Mouse (Mus musculus): ENCODE measurements around the gene Vmn1r8. TPM values are rescaled to one million over a fixed set of nuclear protein-coding genes. Genes with fewer than 3 reads are reported as not detected.
"Not testable (repeated sequence)": the region's sequence is repeated elsewhere in the genome, so short reads cannot be mapped to it uniquely, and the experiment has no call there.

The Vmn1r8 gene
- not detected in 2 replicates for polyA plus RNA-seq (2015; fragmentation: Nextera tagmentation; extraction: Ambion mirVana)

GRCm38 (mm10) chr6:57031984-57032383 lies at the start of gene Vmn1r8:
Gene Vmn1r8, plus strand, starts transcription at chr6:57032284.
- no peaks in the 10 kb centered on the region for H3K27me3 ChIP-seq (replicated peaks; ENCODE audit: control insufficient read depth, insufficient read depth, low read length)
- H3K36me3 ChIP-seq (ENCODE audit: control insufficient read depth, insufficient read depth, low read length), result no peaks in the 10 kb centered on the region
- no peak within 1 kb of the TSS for H3K4me3 ChIP-seq (ENCODE audit: low read length)
- no peak for ATAC-seq
- no peak within 1 kb of the TSS for H3K9ac ChIP-seq (ENCODE audit: low read depth, low read length)
- H3K4me2 ChIP-seq (ENCODE audit: low read length), result no peak within 1 kb of the TSS
- H3K9me3 ChIP-seq (ENCODE audit: control insufficient read depth, low read length), result no peaks in the 10 kb centered on the region
- H3K4me1 ChIP-seq (ENCODE audit: control insufficient read depth, insufficient read depth, low read depth, low read length), result no peaks in the 10 kb centered on the region
- H3K27ac ChIP-seq (ENCODE audit: low read depth, low read length), result no peak within 1 kb of the TSS

- no peaks in the 10 kb centered on the region for H3K27me3 ChIP-seq (replicated peaks; ENCODE audit: control insufficient read depth, insufficient read depth, low read length)
- no peaks in the 10 kb centered on the region for H3K9me3 ChIP-seq (ENCODE audit: control insufficient read depth, low read length)
- ATAC-seq, result no peak
- H3K4me1 ChIP-seq (ENCODE audit: control insufficient read depth, insufficient read depth, low read depth, low read length), result no peaks in the 10 kb centered on the region
- no peak within 1 kb of the TSS for H3K4me3 ChIP-seq (ENCODE audit: low read length)
- no peak within 1 kb of the TSS for H3K27ac ChIP-seq (ENCODE audit: low read depth, low read length)
- no peaks in the 10 kb centered on the region for H3K36me3 ChIP-seq (ENCODE audit: control insufficient read depth, insufficient read depth, low read length)
- H3K9ac ChIP-seq (ENCODE audit: low read depth, low read length), result no peak within 1 kb of the TSS
- no peak within 1 kb of the TSS for H3K4me2 ChIP-seq (ENCODE audit: low read length)
- 87% methylated on average over 2 of the region's 2 CpGs for WGBS
Observed at GRCm38 (mm10) chr6:56996943-56997342, 35.1 kb upstream of the Vmn1r8 start, which contains the start of gene Vmn1r6. Gene Vmn1r6, plus strand, starts transcription at chr6:56997243.

- H3K9ac ChIP-seq (ENCODE audit: low read depth, low read length); H3K4me3 ChIP-seq (ENCODE audit: low read length); H3K4me2 ChIP-seq (ENCODE audit: low read length); H3K4me1 ChIP-seq (ENCODE audit: control insufficient read depth, insufficient read depth, low read depth, low read length); H3K27ac ChIP-seq (ENCODE audit: low read depth, low read length); ATAC-seq; H3K9me3 ChIP-seq (ENCODE audit: control insufficient read depth, low read length); H3K36me3 ChIP-seq (ENCODE audit: control insufficient read depth, insufficient read depth, low read length); H3K27me3 ChIP-seq (replicated peaks; ENCODE audit: control insufficient read depth, insufficient read depth, low read length): not testable (repeated sequence)
- 93% methylated on average over 2 of the region's 2 CpGs for WGBS
Observed at GRCm38 (mm10) chr6:57025224-57025623, 6.9 kb upstream of the Vmn1r8 start, which contains the start of gene Vmn1r7. Gene Vmn1r7, minus strand, starts transcription at chr6:57025324.

GRCm38 (mm10) chr6:57034674-57035073 lies 2.6 kb downstream of the Vmn1r8 start:
- no peak for ATAC-seq
- Histone ChIP-seq H3K27me3 (replicated peaks; ENCODE audit: control insufficient read depth, insufficient read depth, low read length) (no peaks in the 10 kb centered on the region), H3K4me1 (ENCODE audit: control insufficient read depth, insufficient read depth, low read depth, low read length) (no peaks in the 10 kb centered on the region), H3K9ac (ENCODE audit: low read depth, low read length) (no peak overlapping the region), H3K4me3 (ENCODE audit: low read length) (no peak overlapping the region), H3K36me3 (ENCODE audit: control insufficient read depth, insufficient read depth, low read length) (no peaks in the 10 kb centered on the region), H3K9me3 (ENCODE audit: control insufficient read depth, low read length) (no peaks in the 10 kb centered on the region), H3K27ac (ENCODE audit: low read depth, low read length) (no peak overlapping the region), H3K4me2 (ENCODE audit: low read length) (no peak overlapping the region)
- 88% methylated on average over 2 of the region's 2 CpGs for WGBS

GRCm38 (mm10) chr6:57063730-57064129 lies 31.6 kb downstream of the Vmn1r8 start:
- no peaks in the 10 kb centered on the region for H3K36me3 ChIP-seq (ENCODE audit: control insufficient read depth, insufficient read depth, low read length)
- ATAC-seq, result no peak
- no peak overlapping the region for H3K4me3 ChIP-seq (ENCODE audit: low read length)
- no peak overlapping the region for H3K9ac ChIP-seq (ENCODE audit: low read depth, low read length)
- no peaks in the 10 kb centered on the region for H3K9me3 ChIP-seq (ENCODE audit: control insufficient read depth, low read length)
- no peaks in the 10 kb centered on the region for H3K4me1 ChIP-seq (ENCODE audit: control insufficient read depth, insufficient read depth, low read depth, low read length)
- H3K27ac ChIP-seq (ENCODE audit: low read depth, low read length), result no peak overlapping the region
- H3K4me2 ChIP-seq (ENCODE audit: low read length), result no peak overlapping the region
- no peaks in the 10 kb centered on the region for H3K27me3 ChIP-seq (replicated peaks; ENCODE audit: control insufficient read depth, insufficient read depth, low read length)

- Histone ChIP-seq H3K9ac (ENCODE audit: low read depth, low read length) (no peak within 1 kb of the TSS), H3K4me3 (ENCODE audit: low read length) (no peak within 1 kb of the TSS), H3K9me3 (ENCODE audit: control insufficient read depth, low read length) (no peaks in the 10 kb centered on the region), H3K27me3 (replicated peaks; ENCODE audit: control insufficient read depth, insufficient read depth, low read length) (no peaks in the 10 kb centered on the region), H3K4me2 (ENCODE audit: low read length) (no peak within 1 kb of the TSS), H3K36me3 (ENCODE audit: control insufficient read depth, insufficient read depth, low read length) (no peaks in the 10 kb centered on the region), H3K27ac (ENCODE audit: low read depth, low read length) (no peak within 1 kb of the TSS), H3K4me1 (ENCODE audit: control insufficient read depth, insufficient read depth, low read depth, low read length) (no peaks in the 10 kb centered on the region)
- no peak for ATAC-seq
- WGBS, result 87% methylated on average over 2 of the region's 2 CpGs
Observed at GRCm38 (mm10) chr6:57066487-57066886, 34.4 kb downstream of the Vmn1r8 start, which contains the start of gene Vmn1r9. Gene Vmn1r9, plus strand, starts transcription at chr6:57066787.

Other genes with a start within 250 kb of the Vmn1r8 start
- gene Kbtbd2, start 234.5 kb upstream of the Vmn1r8 start, polyA plus RNA-seq (2015; fragmentation: Nextera tagmentation; extraction: Ambion mirVana), result 24.7 and 27.2 TPM in 2 replicates
- gene Fkbp9, start 200.2 kb upstream of the Vmn1r8 start, polyA plus RNA-seq (2015; fragmentation: Nextera tagmentation; extraction: Ambion mirVana), result 41.8 and 48.3 TPM in 2 replicates
- gene Nt5c3, start 108.4 kb upstream of the Vmn1r8 start, polyA plus RNA-seq (2015; fragmentation: Nextera tagmentation; extraction: Ambion mirVana), result 150 and 161 TPM in 2 replicates
- gene Vmn1r4, start 108.3 kb upstream of the Vmn1r8 start, polyA plus RNA-seq (2015; fragmentation: Nextera tagmentation; extraction: Ambion mirVana), result 0.37 and 0.69 TPM in 2 replicates
- not detected in 2 replicates for gene Vmn1r5, start 62.0 kb upstream of the Vmn1r8 start, polyA plus RNA-seq (2015; fragmentation: Nextera tagmentation; extraction: Ambion mirVana)
- gene Vmn1r6, start 35.0 kb upstream of the Vmn1r8 start, polyA plus RNA-seq (2015; fragmentation: Nextera tagmentation; extraction: Ambion mirVana), result not detected in 2 replicates
- gene Vmn1r7, start 7.0 kb upstream of the Vmn1r8 start, polyA plus RNA-seq (2015; fragmentation: Nextera tagmentation; extraction: Ambion mirVana), result not detected in 2 replicates
- not detected in 2 replicates for gene Vmn1r9, start 34.5 kb downstream of the Vmn1r8 start, polyA plus RNA-seq (2015; fragmentation: Nextera tagmentation; extraction: Ambion mirVana)
- gene Vmn1r10, start 77.2 kb downstream of the Vmn1r8 start, polyA plus RNA-seq (2015; fragmentation: Nextera tagmentation; extraction: Ambion mirVana), result not detected in 2 replicates
- gene Vmn1r11, start 101.2 kb downstream of the Vmn1r8 start, polyA plus RNA-seq (2015; fragmentation: Nextera tagmentation; extraction: Ambion mirVana), result not detected in 2 replicates
- not detected in 2 replicates for gene Vmn1r12, start 124.6 kb downstream of the Vmn1r8 start, polyA plus RNA-seq (2015; fragmentation: Nextera tagmentation; extraction: Ambion mirVana)
- gene Vmn1r13, start 171.0 kb downstream of the Vmn1r8 start, polyA plus RNA-seq (2015; fragmentation: Nextera tagmentation; extraction: Ambion mirVana), result not detected in 2 replicates
- gene Vmn1r14, start 199.4 kb downstream of the Vmn1r8 start, polyA plus RNA-seq (2015; fragmentation: Nextera tagmentation; extraction: Ambion mirVana), result not detected in 2 replicates
- not detected in 2 replicates for gene Vmn1r15, start 225.7 kb downstream of the Vmn1r8 start, polyA plus RNA-seq (2015; fragmentation: Nextera tagmentation; extraction: Ambion mirVana)